Mouse (Mus musculus): ENCODE data around the gene Tnfrsf13b. TPM values are rescaled to one million over a fixed set of nuclear protein-coding genes. Genes with fewer than 3 reads are reported as not detected.

The Tnfrsf13b gene
- under 1 TPM; 0.13 to 0.22 TPM for total RNA-seq (2021)
- long read RNA-seq, experiment 1, partial matches to known transcripts: 0 of 2 reads
- long read RNA-seq, experiment 1, other reads (novel, unspliced or antisense): 0 of 2 reads
- long read RNA-seq, experiment 2, partial matches to known transcripts: 0 of 1 reads
- long read RNA-seq, experiment 2, other reads (novel, unspliced or antisense): 0 of 1 reads

DNA sequence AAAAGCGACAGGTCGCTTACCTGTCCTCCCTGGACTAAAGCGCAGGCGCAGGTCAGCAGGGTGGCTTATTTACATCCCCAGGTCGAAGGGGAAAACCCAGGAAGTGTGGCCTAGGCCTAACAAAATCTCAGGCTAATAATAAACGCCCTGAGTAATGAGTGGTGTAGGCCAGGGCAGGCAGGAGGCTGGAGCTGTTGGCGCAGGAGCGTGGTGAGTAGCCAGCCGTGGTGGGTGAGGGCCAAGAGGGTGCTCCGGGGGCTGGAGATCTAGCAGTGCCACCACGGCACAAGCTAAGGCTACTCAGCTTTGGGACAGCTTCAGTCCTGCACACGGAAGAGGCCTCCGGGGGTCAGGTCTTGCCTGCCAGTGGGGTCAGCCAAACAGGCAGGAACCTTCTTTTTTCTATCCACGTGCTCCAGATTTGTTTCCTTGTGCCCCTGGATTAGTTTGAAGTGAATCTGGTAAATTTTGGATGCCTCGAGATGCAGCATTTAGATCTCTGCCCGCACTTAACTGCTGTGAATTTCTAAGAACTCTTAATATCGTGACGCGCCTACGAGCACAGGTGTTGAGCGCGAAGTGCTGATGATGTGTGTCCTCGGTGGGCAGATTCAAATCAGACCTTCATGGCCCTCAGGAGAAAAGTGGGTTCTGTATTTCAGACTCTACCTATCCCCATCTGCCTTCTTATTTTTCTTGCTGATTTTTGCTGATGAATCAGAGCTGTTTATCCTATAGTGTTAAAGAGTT lies at the start of gene Tnfrsf13b:
Tnfrsf13b (plus strand) TSS at position 150 of the 750 bp plus-strand sequence.
- no peak for DNase-seq
- intact Hi-C loops (cut with DNase I): no loop called here
- H3K27ac ChIP-seq: no peak within 1 kb of the TSS
- H3K4me3 ChIP-seq: no peak within 1 kb of the TSS
- no peak for TF ChIP-seq CTCF (IDR thresholded peaks at IDR 0.05)

GRCm38 (mm10) chr11:61081624-61082023 lies 44.9 kb upstream of the Tnfrsf13b start:
- intact Hi-C loops (cut with DNase I): no loop called here
- no peak for TF ChIP-seq CTCF (IDR thresholded peaks at IDR 0.05)
- no peak for DNase-seq
- Histone ChIP-seq H3K27ac (no peak overlapping the region), H3K4me3 (no peak overlapping the region)

GRCm38 (mm10) chr11:61090195-61090594 lies 36.4 kb upstream of the Tnfrsf13b start:
- no peak overlapping the region for H3K27ac ChIP-seq
- DNase-seq: no peak
- no peak for TF ChIP-seq CTCF (IDR thresholded peaks at IDR 0.05)
- intact Hi-C loops (cut with DNase I): loop anchor here (5.0 kb wide), 2 partner anchors 48 to 393 kb away; partner anchors contain the start of gene Llgl1
- no peak overlapping the region for H3K4me3 ChIP-seq

GRCm38 (mm10) chr11:61091192-61091591 lies 35.4 kb upstream of the Tnfrsf13b start:
- DNase-seq: no peak
- TF ChIP-seq CTCF (IDR thresholded peaks at IDR 0.05): no peak
- no peak overlapping the region for H3K4me3 ChIP-seq
- intact Hi-C loops (cut with DNase I): loop anchor here (1.0 to 5.0 kb wide), 3 partner anchors 49 to 394 kb away; partner anchors contain the start of gene Llgl1
- no peak overlapping the region for H3K27ac ChIP-seq

GRCm38 (mm10) chr11:61091642-61092262 lies 34.8 kb upstream of the Tnfrsf13b start:
- Histone ChIP-seq H3K27ac (peak overlapping the region; percentile 53; the same call in 1 of the 2 replicates), H3K4me3 (no peak overlapping the region)
- DNase-seq: peak; percentile 80
- TF ChIP-seq CTCF (IDR thresholded peaks at IDR 0.05): peak; percentile 90
- intact Hi-C loops (cut with DNase I): loop anchor here (1.0 to 5.0 kb wide), 3 partner anchors 49 to 394 kb away; partner anchors contain the start of gene Llgl1

- no peak for TF ChIP-seq CTCF (IDR thresholded peaks at IDR 0.05)
- DNase-seq: no peak
- no peak overlapping the region for H3K27ac ChIP-seq
- no peak overlapping the region for H3K4me3 ChIP-seq
- intact Hi-C loops (cut with DNase I): no loop called here
These were observed 28.5 kb upstream of the Tnfrsf13b start for GRCm38 (mm10) chr11:61098046-61098445.

- DNase-seq: no peak
- Histone ChIP-seq H3K4me3 (no peak overlapping the region), H3K27ac (no peak overlapping the region)
- intact Hi-C loops (cut with DNase I): loop anchor here (5.0 to 10.0 kb wide), 2 partner anchors 312 to 610 kb away; no protein-coding TSS in a partner anchor
- no peak for TF ChIP-seq CTCF (IDR thresholded peaks at IDR 0.05)
These were observed 23.9 kb upstream of the Tnfrsf13b start for GRCm38 (mm10) chr11:61102397-61103339.

GRCm38 (mm10) chr11:61104241-61104901 lies 22.2 kb upstream of the Tnfrsf13b start:
- peak overlapping the region; percentile 35 for H3K4me3 ChIP-seq
- intact Hi-C loops (cut with DNase I): loop anchor here (5.0 to 10.0 kb wide), 2 partner anchors 310 to 608 kb away; no protein-coding TSS in a partner anchor
- no peak; the same call in none of the 2 replicates for TF ChIP-seq CTCF (IDR thresholded peaks at IDR 0.05)
- 0 out of 2 replicates have a peak overlapping the region, but pooled peaks have one; percentile 24 for H3K27ac ChIP-seq
- peak; percentile 91 for DNase-seq

GRCm38 (mm10) chr11:61108911-61109361 lies 17.6 kb upstream of the Tnfrsf13b start:
- no peak for DNase-seq
- no peak overlapping the region for H3K27ac ChIP-seq
- intact Hi-C loops (cut with DNase I): loop anchor here (5.0 to 10.0 kb wide), 2 partner anchors 48 to 306 kb away; no protein-coding TSS in a partner anchor
- no peak overlapping the region for H3K4me3 ChIP-seq
- TF ChIP-seq CTCF (IDR thresholded peaks at IDR 0.05): no peak

GRCm38 (mm10) chr11:61109707-61110106 lies 16.8 kb upstream of the Tnfrsf13b start:
- intact Hi-C loops (cut with DNase I): loop anchor here (5.0 to 10.0 kb wide), 2 partner anchors 48 to 305 kb away; no protein-coding TSS in a partner anchor
- no peak for DNase-seq

DNA sequence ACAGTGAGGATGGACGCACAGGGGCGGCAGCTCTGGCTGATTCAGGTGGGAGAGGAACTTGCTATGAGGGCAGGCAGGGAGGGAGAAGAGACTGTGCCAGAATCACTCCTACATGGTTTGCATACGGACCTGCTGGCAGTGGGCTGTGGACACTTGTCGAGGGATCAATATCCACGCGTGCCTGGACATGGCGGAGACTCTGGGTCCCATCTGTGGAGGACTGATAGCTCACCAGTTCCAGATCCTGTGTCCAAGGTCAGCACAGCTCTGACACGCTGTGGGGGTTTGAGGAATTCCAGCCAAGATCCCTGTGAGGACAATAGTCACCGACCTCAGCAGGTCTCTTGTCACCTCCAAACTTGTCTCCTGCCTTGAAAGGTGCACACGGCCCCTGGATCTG lies 16.4 kb upstream of the Tnfrsf13b start:
- Histone ChIP-seq H3K4me3 (no peak overlapping the region), H3K27ac (no peak overlapping the region)
- intact Hi-C loops (cut with DNase I): no loop called here
- no peak for TF ChIP-seq CTCF (IDR thresholded peaks at IDR 0.05)
- DNase-seq: no peak

More at GRCm38 (mm10) chr11:61109707-61110106, 16.8 kb upstream of the Tnfrsf13b start:
- TF ChIP-seq CTCF (IDR thresholded peaks at IDR 0.05): no peak
- Histone ChIP-seq H3K27ac (no peak overlapping the region), H3K4me3 (no peak overlapping the region)

All from gastrocnemius, adult 2 months (tissue).